Mouse (Mus musculus) testis, postnatal 14 days (tissue): Measurements from ENCODE around the gene 4930442H23Rik.
"Not testable (repeated sequence)": the region's sequence is repeated elsewhere in the genome, so short reads cannot be mapped to it uniquely, and the experiment has no call there.

ENCODE experiments used
- DNase-seq: peaks from one replicate; pipeline ENCODE4 v3.0.0; 2021; ENCODE audit warnings: low spot score

The 4930442H23Rik gene

GRCm38 (mm10) chr10:81198230-81198629 lies 14.6 kb upstream of the 4930442H23Rik start:
- DNase-seq = no peak

- DNase-seq = no peak
Observed at GRCm38 (mm10) chr10:81197305-81197704, 13.7 kb upstream of the 4930442H23Rik start.

- DNase-seq = no peak
Observed at GRCm38 (mm10) chr10:81196470-81197065, 12.9 kb upstream of the 4930442H23Rik start.

GRCm38 (mm10) chr10:81195300-81195699 lies 11.7 kb upstream of the 4930442H23Rik start:
- DNase-seq = no peak

GRCm38 (mm10) chr10:81193991-81194774 lies 10.5 kb upstream of the 4930442H23Rik start:
- DNase-seq = peak; percentile 56

GRCm38 (mm10) chr10:81192968-81193501 lies 9.4 kb upstream of the 4930442H23Rik start:
- no peak for DNase-seq

- peak; percentile 79 for DNase-seq
Observed at GRCm38 (mm10) chr10:81192270-81192967, 8.8 kb upstream of the 4930442H23Rik start.

- no peak for DNase-seq
Observed at GRCm38 (mm10) chr10:81191342-81191982, 7.8 kb upstream of the 4930442H23Rik start.

- no peak for DNase-seq
Observed at GRCm38 (mm10) chr10:81190912-81191321, 7.3 kb upstream of the 4930442H23Rik start.

- no peak for DNase-seq
Observed at GRCm38 (mm10) chr10:81190236-81190911, 6.7 kb upstream of the 4930442H23Rik start.

GRCm38 (mm10) chr10:81189821-81190220 lies 6.2 kb upstream of the 4930442H23Rik start:
- no peak for DNase-seq

- DNase-seq = no peak
Observed at GRCm38 (mm10) chr10:81187161-81187560, 3.5 kb upstream of the 4930442H23Rik start.

GRCm38 (mm10) chr10:81184765-81185164 lies 1.1 kb upstream of the 4930442H23Rik start:
- no peak for DNase-seq

- DNase-seq = peak; percentile 96
Observed at GRCm38 (mm10) chr10:81182336-81183333, 1.0 kb downstream of the 4930442H23Rik start, which contains the start of gene Dapk3. Gene Dapk3 (plus strand): TSS chr10:81183005.

GRCm38 (mm10) chr10:81181860-81182259 lies 1.8 kb downstream of the 4930442H23Rik start:
- DNase-seq = not testable (repeated sequence)

GRCm38 (mm10) chr10:81180946-81181345 lies 2.7 kb downstream of the 4930442H23Rik start:
- DNase-seq = no peak

GRCm38 (mm10) chr10:81179451-81180342 lies 4.0 kb downstream of the 4930442H23Rik start:
- DNase-seq = no peak

GRCm38 (mm10) chr10:81178927-81179326 lies 4.7 kb downstream of the 4930442H23Rik start:
- DNase-seq = no peak
